Mouse (Mus musculus) MEL (cell line): ENCODE data around the gene Ccl17. TPM values are rescaled to one million over a fixed set of nuclear protein-coding genes. Genes with fewer than 3 reads are reported as not detected.

Experiments used
- DNase-seq: peaks from one replicate; pipeline ENCODE4 v3.0.0; 2011; ENCODE audit warnings: low read depth, low spot score
- H3K27ac ChIP-seq: 2 replicates; pipeline ENCODE4 v1.5.1; 2012; ENCODE audit warnings: low read depth, mild to moderate bottlenecking, control low read depth, low read length, moderate library complexity; ENCODE audit not compliant: control insufficient read depth
- H3K27me3 ChIP-seq, 2 experiments: fragments of 150-350 bp in 1 of 2; sonication (generic) in 1 of 2; 2 replicates each; pipeline ENCODE4 v1.6.1; 2012; ENCODE audit warnings: low read length in 2 of 2, mild to moderate bottlenecking in 2 of 2, improper control_type of control experiment in 1 of 2, moderate library complexity in 1 of 2; ENCODE audit not compliant: insufficient read depth in 2 of 2, control insufficient read depth in 1 of 2
- H3K36me3 ChIP-seq, 2 experiments: 2 replicates each; pipeline ENCODE4 v1.6.1; 2012 to 2014; ENCODE audit warnings: low read length in 2 of 2, improper control_type of control experiment in 1 of 2, inconsistent platforms in 1 of 2, mild to moderate bottlenecking in 1 of 2; ENCODE audit not compliant: insufficient read depth in 2 of 2, control insufficient read depth in 1 of 2
- H3K4me1 ChIP-seq, 2 experiments: fragments of 150-350 bp in 1 of 2; sonication (generic) in 1 of 2; 2 replicates each; pipeline ENCODE4 v1.6.1; 2012; ENCODE audit warnings: low read length in 2 of 2, improper control_type of control experiment in 1 of 2, mild to moderate bottlenecking in 1 of 2; ENCODE audit not compliant: insufficient read depth in 2 of 2, control insufficient read depth in 1 of 2
- H3K4me3 ChIP-seq, 2 experiments: fragments of 150-350 bp in 1 of 2; sonication (generic) in 1 of 2; 2 replicates each; pipeline ENCODE4 v1.5.1; 2012; ENCODE audit warnings: low read depth in 2 of 2, low read length in 2 of 2, mild to moderate bottlenecking in 2 of 2, moderate library complexity in 2 of 2, control low read depth in 1 of 2, improper control_type of control experiment in 1 of 2; ENCODE audit not compliant: control insufficient read depth in 1 of 2, insufficient read depth in 1 of 2
- H3K79me2 ChIP-seq: 2 replicates; pipeline ENCODE4 v1.6.1; 2012; ENCODE audit warnings: mild to moderate bottlenecking, low read length, moderate library complexity; ENCODE audit not compliant: control insufficient read depth, poor library complexity, insufficient read depth
- H3K9ac ChIP-seq: 2 replicates; pipeline ENCODE4 v1.6.1; 2012; ENCODE audit warnings: low read depth, mild to moderate bottlenecking, control low read depth, low read length, moderate library complexity; ENCODE audit not compliant: control insufficient read depth, poor library complexity, severe bottlenecking
- H3K9me3 ChIP-seq: fragments of 150-350 bp; sonication (generic); replicated peaks from 2 replicates; pipeline ENCODE4 v1.6.1; 2012; ENCODE audit warnings: mild to moderate bottlenecking, low read length, improper control_type of control experiment, moderate library complexity; ENCODE audit not compliant: insufficient read depth
- BHLHE40 ChIP-seq: IDR thresholded peaks from 2 replicates; pipeline ENCODE4 v1.6.1; 2012; ENCODE audit warnings: low read depth, mild to moderate bottlenecking, inconsistent platforms, low read length, improper control_type of control experiment, borderline replicate concordance
- CHD1 ChIP-seq: IDR thresholded peaks from 2 replicates; pipeline ENCODE4 v1.6.1; 2012; ENCODE audit warnings: low read depth, mild to moderate bottlenecking, inconsistent platforms, low read length, improper control_type of control experiment
- CHD2 ChIP-seq: IDR thresholded peaks from 2 replicates; pipeline ENCODE4 v1.6.1; 2011; ENCODE audit warnings: low read length, improper control_type of control experiment
- CTCF ChIP-seq, 3 experiments: IDR thresholded peaks in 2 of 3; conservative IDR thresholded peaks in 1 of 3; 2 replicates each; pipeline ENCODE4 v1.5.1; 2011 to 2012; ENCODE audit warnings: low read length in 3 of 3, low read depth in 2 of 3, mild to moderate bottlenecking in 2 of 3, improper control_type of control experiment in 1 of 3, inconsistent platforms in 1 of 3, mixed read lengths in 1 of 3, moderate library complexity in 1 of 3; ENCODE audit not compliant: control insufficient read depth in 1 of 3, insufficient read depth in 1 of 3, poor library complexity in 1 of 3, severe bottlenecking in 1 of 3
- E2F4 ChIP-seq: IDR thresholded peaks from 2 replicates; pipeline ENCODE4 v1.6.1; 2011; ENCODE audit warnings: low read depth, low read length, improper control_type of control experiment, borderline replicate concordance
- ETS1 ChIP-seq: IDR thresholded peaks from 2 replicates; pipeline ENCODE4 v1.6.1; 2012; ENCODE audit warnings: low read depth, mild to moderate bottlenecking, inconsistent platforms, low read length, improper control_type of control experiment, moderate library complexity
- GATA1 ChIP-seq: IDR thresholded peaks from 2 replicates; pipeline ENCODE4 v1.6.1; 2011; ENCODE audit warnings: low read depth, low read length, improper control_type of control experiment
- HCFC1 ChIP-seq: IDR thresholded peaks from 2 replicates; pipeline ENCODE4 v1.6.1; 2012; ENCODE audit warnings: low read depth, mild to moderate bottlenecking, inconsistent platforms, low read length, improper control_type of control experiment, moderate library complexity
- JUND ChIP-seq: IDR thresholded peaks from 2 replicates; pipeline ENCODE4 v1.6.1; 2011; ENCODE audit warnings: low read depth, mild to moderate bottlenecking, improper control_type of control experiment, low read length
- KAT2A ChIP-seq: conservative IDR thresholded peaks from 2 replicates; pipeline ENCODE4 v1.6.1; 2012; ENCODE audit warnings: low read depth, low read length, improper control_type of control experiment, inconsistent platforms
- MEF2A ChIP-seq: IDR thresholded peaks from 2 replicates; pipeline ENCODE4 v1.6.1; 2014; ENCODE audit warnings: low read depth, mild to moderate bottlenecking, inconsistent platforms, low read length, improper control_type of control experiment; ENCODE audit not compliant: poor library complexity, insufficient replicate concordance, severe bottlenecking; ENCODE audit errors: extremely low read depth
- MYB ChIP-seq: IDR thresholded peaks from 2 replicates; pipeline ENCODE4 v1.6.1; 2011; ENCODE audit warnings: mild to moderate bottlenecking, low read depth, low read length, improper control_type of control experiment
- NRF1 ChIP-seq: IDR thresholded peaks from 2 replicates; pipeline ENCODE4 v1.6.1; 2014; ENCODE audit warnings: low read depth, mild to moderate bottlenecking, inconsistent platforms, low read length, improper control_type of control experiment, moderate library complexity; ENCODE audit not compliant: poor library complexity, insufficient read depth, severe bottlenecking
- POLR2AphosphoS5 ChIP-seq: IDR thresholded peaks from 2 replicates; pipeline ENCODE4 v1.6.1; 2012; ENCODE audit warnings: low read depth, borderline replicate concordance, mild to moderate bottlenecking, inconsistent platforms, low read length, moderate library complexity, mixed read lengths
- RAD21 ChIP-seq: IDR thresholded peaks from 2 replicates; pipeline ENCODE4 v1.6.1; 2011; ENCODE audit warnings: mild to moderate bottlenecking, low read depth, low read length, improper control_type of control experiment
- RCOR1 ChIP-seq: IDR thresholded peaks from 2 replicates; pipeline ENCODE4 v1.6.1; 2012; ENCODE audit warnings: low read depth, mild to moderate bottlenecking, inconsistent platforms, low read length, improper control_type of control experiment
- TAL1 ChIP-seq: IDR thresholded peaks from 2 replicates; pipeline ENCODE4 v1.6.1; 2012; ENCODE audit warnings: mild to moderate bottlenecking, inconsistent platforms, low read length, moderate library complexity, mixed read lengths
- TBP ChIP-seq: IDR thresholded peaks from 2 replicates; pipeline ENCODE4 v1.8.0; 2011; ENCODE audit warnings: low read depth, low read length, improper control_type of control experiment
- TCF12 ChIP-seq: IDR thresholded peaks from 2 replicates; pipeline ENCODE4 v1.6.1; 2014; ENCODE audit warnings: low read depth, mild to moderate bottlenecking, inconsistent platforms, low read length, improper control_type of control experiment, moderate library complexity
- USF2 ChIP-seq, 2 experiments: IDR thresholded peaks; 2 replicates each; pipeline ENCODE4 v1.6.1; 2011 to 2012; ENCODE audit warnings: improper control_type of control experiment in 2 of 2, low read length in 2 of 2, borderline replicate concordance in 1 of 2, inconsistent platforms in 1 of 2, low read depth in 1 of 2, mild to moderate bottlenecking in 1 of 2; ENCODE audit not compliant: insufficient read depth in 1 of 2
- ZC3H11A ChIP-seq: IDR thresholded peaks from 2 replicates; pipeline ENCODE4 v1.6.1; 2012; ENCODE audit warnings: low read depth, mild to moderate bottlenecking, inconsistent platforms, low read length, improper control_type of control experiment
- ZMIZ1 ChIP-seq: IDR thresholded peaks from 2 replicates; pipeline ENCODE4 v1.6.1; 2012; ENCODE audit warnings: low read depth, mild to moderate bottlenecking, inconsistent platforms, low read length, improper control_type of control experiment, moderate library complexity
- polyA plus RNA-seq, 2 experiments: library from polyadenylated mRNA; stranded (reverse) in 1 of 2; unstranded in 1 of 2; fragments of >175 nt in 1 of 2; fragments of >200 nt in 1 of 2; gene quantifications; 2 replicates each; pipeline versions ENCODE4 v1.2.1 to v1.2.4; 2012; ENCODE audit warnings: low replicate concordance in 2 of 2, low read depth in 1 of 2; ENCODE audit not compliant: insufficient read length in 2 of 2, insufficient read depth in 1 of 2, missing spikeins in 1 of 2
- total RNA-seq: library from RNA; depleted of rRNA; stranded (reverse); fragments of 300-350 nt; gene quantifications from 2 replicates; pipeline ENCODE4 v1.2.3, GENCODE M21; 2012

Gene Ccl17
- total and polyA plus RNA-seq, 3 experiments, result 0.43 TPM; not detected in 2

GRCm38 (mm10) chr8:94780491-94781154 lies 29.6 kb upstream of the Ccl17 start (continued):
- TF ChIP-seq TBP (no peak), GATA1 (no peak), BHLHE40 (no peak), CTCF (IDR thresholded peaks at IDR 0.05 in 2 of 3, conservative IDR thresholded peaks at IDR 0.05 in 1 of 3; ENCODE audit: control insufficient read depth in 1 of 3, insufficient read depth in 1 of 3, low read depth in 2 of 3, low read length in 3 of 3, poor library complexity in 1 of 3, severe bottlenecking in 1 of 3) (no peak)

GRCm38 (mm10) chr8:94781155-94781837 lies 29.0 kb upstream of the Ccl17 start:
- Histone ChIP-seq H3K27ac (no peak overlapping the region), H3K36me3 (no peaks in the 10 kb centered on the region), H3K9ac (no peak overlapping the region), H3K9me3 (no peaks in the 10 kb centered on the region), H3K27me3 (peaks cover under 1 to 1% of the 10 kb centered on the region in 2 experiments; a peak in 2 of 4 replicates)
- TF ChIP-seq TCF12 (no peak), TAL1 (no peak), RCOR1 (no peak), ZC3H11A (no peak), MEF2A (no peak), HCFC1 (no peak), KAT2A (no peak), ZMIZ1 (no peak), JUND (no peak), USF2 (IDR thresholded peaks at IDR 0.05; ENCODE audit: borderline replicate concordance in 1 of 2, insufficient read depth in 1 of 2, low read depth in 1 of 2, low read length in 2 of 2) (no peak), NRF1 (no peak), MYB (no peak), POLR2AphosphoS5 (no peak), CHD1 (no peak), RAD21 (no peak), TBP (no peak), ETS1 (no peak), CHD2 (no peak), E2F4 (no peak), CTCF (IDR thresholded peaks at IDR 0.05 in 2 of 3, conservative IDR thresholded peaks at IDR 0.05 in 1 of 3; ENCODE audit: control insufficient read depth in 1 of 3, insufficient read depth in 1 of 3, low read depth in 2 of 3, low read length in 3 of 3, poor library complexity in 1 of 3, severe bottlenecking in 1 of 3) (no peak)
- TF ChIP-seq, all 39 proteins: peak for 0
- DNase-seq, result no peak
- Histone ChIP-seq H3K4me1 (no peaks in the 10 kb centered on the region), H3K4me3 (no peak overlapping the region), H3K79me2 (no peaks in the 10 kb centered on the region)
